Mouse (Mus musculus) cerebellum, adult 2 months (tissue): ENCODE measurements at regions not wholly inside any gene's neighbourhood (a gene's known extent, or its start where the extent isn't known, plus 50 kb on each side); places are given as distances from the start of the nearest gene placed in this dataset.

Experiments
- CTCF ChIP-seq: fragments of 200-500 bp; IDR thresholded peaks from 2 replicates; pipeline ENCODE4 v1.5.1; 2011; ENCODE audit warnings: low read depth, mild to moderate bottlenecking, control low read depth, low read length, moderate library complexity, borderline replicate concordance; ENCODE audit not compliant: insufficient read depth
- POLR2A ChIP-seq: fragments of 200-500 bp; IDR thresholded peaks from 2 replicates; pipeline ENCODE4 v1.6.1; 2011; ENCODE audit warnings: low read length, control low read depth, borderline replicate concordance; ENCODE audit not compliant: insufficient read depth

GRCm38 (mm10) chr7:113133891-113134290, 73.4 kb upstream of the Arntl start:
- TF ChIP-seq POLR2A = no peak
- no peak for TF ChIP-seq CTCF
